Mouse (Mus musculus): Measurements from ENCODE around the gene Hhex.

GRCm38 (mm10) chr19:37486801-37487200, 52.2 kb downstream of the Hhex start:
- TF ChIP-seq EP300 (IDR thresholded peaks at IDR 0.05; ENCODE audit: insufficient read depth, low read depth, low read length) (no peak), CTCF (IDR thresholded peaks at IDR 0.05; ENCODE audit: low read depth, low read length) (no peak), POLR2A (IDR thresholded peaks at IDR 0.05; ENCODE audit: insufficient read depth, low read length) (no peak)

All from ES-Bruce4 (cell line).